Mouse (Mus musculus) C2C12 (cell line): ENCODE measurements around the gene Pafah1b2.

Experiments used
- CTCF ChIP-seq: IDR thresholded peaks from one replicate; pipeline ENCODE4 v1.5.1; 2011; ENCODE audit not compliant: control insufficient read depth, insufficient read depth, insufficient read length
- MYOG ChIP-seq: IDR thresholded peaks from one replicate; pipeline ENCODE4 v1.6.1; 2011; ENCODE audit not compliant: control insufficient read depth, insufficient read length; ENCODE audit errors: extremely low read depth

DNA sequence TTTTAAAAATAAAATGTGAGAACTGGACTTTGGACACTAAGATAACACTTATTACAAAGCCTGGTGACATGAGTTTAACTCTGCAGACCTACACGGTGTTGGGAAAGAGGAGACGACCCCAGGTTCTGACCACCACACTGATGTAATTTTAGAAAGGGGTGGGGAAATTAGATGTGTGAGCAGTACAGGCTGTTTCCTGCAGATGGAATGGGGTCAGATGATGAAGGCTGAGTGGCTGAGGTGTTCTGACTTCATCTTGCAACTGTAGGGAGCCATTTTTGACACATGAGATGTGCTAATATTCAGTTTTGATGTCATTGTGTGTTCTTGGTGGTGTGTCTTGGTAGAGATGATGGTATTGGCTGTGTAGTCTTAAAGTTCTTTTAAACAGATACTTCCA is 28.7 kb upstream of the Pafah1b2 start:
- TF ChIP-seq CTCF: no peak
- TF ChIP-seq MYOG: no peak
